Mouse (Mus musculus) spleen, adult 2 months (tissue): Measurements from ENCODE around the gene Cul4a.

Source experiments
- CTCF ChIP-seq: fragments of 200-500 bp; IDR thresholded peaks from 2 replicates; pipeline ENCODE4 v1.5.1; 2011; ENCODE audit warnings: mild to moderate bottlenecking, inconsistent platforms; ENCODE audit not compliant: insufficient read depth, insufficient read length, insufficient replicate concordance; ENCODE audit errors: extremely low read depth
- POLR2A ChIP-seq: fragments of 200-500 bp; IDR thresholded peaks from 2 replicates; pipeline ENCODE4 v1.6.1; 2011; ENCODE audit warnings: low read depth, low read length, inconsistent platforms

DNA sequence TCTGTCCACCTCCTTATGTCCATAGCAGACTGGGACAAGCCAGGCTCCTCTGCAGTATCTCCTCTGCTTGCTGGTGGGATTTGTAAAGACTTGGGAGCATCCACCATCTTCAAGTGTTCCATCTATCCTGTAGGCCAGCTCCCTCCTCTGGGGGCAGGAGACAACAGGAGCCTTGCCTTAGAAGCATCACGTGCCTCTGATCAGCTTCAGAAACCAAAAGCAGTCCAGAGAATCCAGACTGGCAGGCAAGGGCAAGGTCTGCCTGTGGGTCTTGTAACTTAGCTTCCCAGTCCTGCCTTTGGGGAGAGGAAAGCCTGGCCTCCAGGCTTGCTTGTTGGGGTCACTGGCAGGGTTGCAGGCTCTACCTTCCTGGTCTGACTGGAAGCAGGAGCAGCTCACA is 70.2 kb downstream of the Cul4a start:
- TF ChIP-seq CTCF: no peak
- TF ChIP-seq POLR2A: no peak
